8 mouse cellular contexts compared by ENCODE assay signal in genomic region chr16:34690334-34691144, GRCm38 (mm10). TPM values are rescaled to one million over a fixed set of nuclear protein-coding genes. Genes with fewer than 3 reads are reported as not detected.
DNase-seq lines count a peak whose midpoint lies in the region; ATAC-seq and TF ChIP-seq lines count a peak whose summit lies in the region.

TSS of gene Ccdc14 (plus strand) at chr16:34690616.

- H3K4me1 ChIP-seq in heart, embryonic 15.5 days (replicated peaks): peaks cover 6% of the 10 kb centered on the region
- peaks cover 3 to 7% of the 10 kb centered on the region in 2 experiments; a peak in 3 of 4 replicates for H3K4me1 ChIP-seq in liver, embryonic 14.5 days (replicated peaks; ENCODE audit: control insufficient read depth in 2 of 2, insufficient read depth in 2 of 2, low read length in 1 of 2)
- H3K4me1 ChIP-seq in neural tube, embryonic 11.5 days (ENCODE audit: control insufficient read depth, insufficient read depth, low read length): peaks cover 5% of the 10 kb centered on the region
- no peaks in the 10 kb centered on the region for H3K4me1 ChIP-seq in stomach, postnatal 0 days (replicated peaks; ENCODE audit: control insufficient read depth, insufficient read depth)

- peak within 1 kb of the TSS; percentile 76 for H3K4me2 ChIP-seq in heart, embryonic 15.5 days
- H3K4me2 ChIP-seq in liver, embryonic 14.5 days (ENCODE audit: low read depth): peak within 1 kb of the TSS; percentile 90
- peak within 1 kb of the TSS; percentile 63 for H3K4me2 ChIP-seq in neural tube, embryonic 11.5 days (ENCODE audit: low read depth)
- peak within 1 kb of the TSS; percentile 81 for H3K4me2 ChIP-seq in stomach, postnatal 0 days (replicated peaks; ENCODE audit: low read depth)

- peak within 1 kb of the TSS; percentile 72 for H3K4me3 ChIP-seq in heart, embryonic 15.5 days
- peak within 1 kb of the TSS; percentile 71 to 91 for H3K4me3 ChIP-seq in liver, embryonic 14.5 days (ENCODE audit: insufficient read depth in 1 of 2, low read depth in 2 of 2, low read length in 2 of 2)
- H3K4me3 ChIP-seq in neural tube, embryonic 11.5 days (ENCODE audit: low read depth, low read length): peak within 1 kb of the TSS; percentile 52
- H3K4me3 ChIP-seq in stomach, postnatal 0 days (ENCODE audit: low read depth, low read length): peak within 1 kb of the TSS; percentile 64

- H3K27ac ChIP-seq in heart, embryonic 15.5 days: peak within 1 kb of the TSS; percentile 87
- H3K27ac ChIP-seq in liver, embryonic 14.5 days: peak within 1 kb of the TSS; percentile 67
- peak within 1 kb of the TSS; percentile 40; the same call in 1 of the 2 replicates for H3K27ac ChIP-seq in neural tube, embryonic 11.5 days (ENCODE audit: low read depth, low read length)
- H3K27ac ChIP-seq in stomach, postnatal 0 days (replicated peaks): peak within 1 kb of the TSS; percentile 86

- H3K36me3 ChIP-seq in heart, embryonic 15.5 days: no peaks in the 10 kb centered on the region
- H3K36me3 ChIP-seq in liver, embryonic 14.5 days (replicated peaks; ENCODE audit: control insufficient read depth, insufficient read depth, low read depth): no peaks in the 10 kb centered on the region
- H3K36me3 ChIP-seq in neural tube, embryonic 11.5 days (ENCODE audit: control insufficient read depth, insufficient read depth, low read length): no peaks in the 10 kb centered on the region
- no peaks in the 10 kb centered on the region for H3K36me3 ChIP-seq in stomach, postnatal 0 days (ENCODE audit: control insufficient read depth, insufficient read depth, low read length)

- peak within 1 kb of the TSS; percentile 68 for H3K9ac ChIP-seq in heart, embryonic 15.5 days
- peak within 1 kb of the TSS; percentile 77 for H3K9ac ChIP-seq in liver, embryonic 14.5 days (replicated peaks)
- H3K9ac ChIP-seq in neural tube, embryonic 11.5 days (ENCODE audit: low read length): peak within 1 kb of the TSS; percentile 68
- peak within 1 kb of the TSS; percentile 67 for H3K9ac ChIP-seq in stomach, postnatal 0 days (ENCODE audit: low read length)

- no peak for TF ChIP-seq EP300 in liver, embryonic 14.5 days (IDR thresholded peaks at IDR 0.05; ENCODE audit: low read depth)
- no peak for TF ChIP-seq EP300 in stomach, postnatal 0 days (optimal IDR thresholded peaks at IDR 0.05)

- no peaks in the 10 kb centered on the region for H3K27me3 ChIP-seq in heart, embryonic 15.5 days
- H3K27me3 ChIP-seq in liver, embryonic 14.5 days (ENCODE audit: control insufficient read depth, insufficient read depth, low read length): no peaks in the 10 kb centered on the region
- no peaks in the 10 kb centered on the region for H3K27me3 ChIP-seq in neural tube, embryonic 11.5 days (ENCODE audit: control insufficient read depth, insufficient read depth, low read length)
- no peaks in the 10 kb centered on the region for H3K27me3 ChIP-seq in stomach, postnatal 0 days (ENCODE audit: control insufficient read depth, insufficient read depth, low read length)

- ATAC-seq in CD4-positive, CD25-positive, alpha-beta regulatory T cell, adult 4 months: peak; percentile 93
- peak; percentile 92 for ATAC-seq in heart, embryonic 15.5 days (replicated peaks; ENCODE audit: insufficient number of reproducible peaks, insufficient read depth, low FRiP score, low read depth)
- peak; percentile 95 for ATAC-seq in liver, embryonic 14.5 days (ENCODE audit: insufficient read depth)
- peak; percentile 88 for ATAC-seq in neural tube, embryonic 11.5 days (ENCODE audit: insufficient read depth, low FRiP score, low TSS enrichment)
- peak; percentile 98 for ATAC-seq in stomach, postnatal 0 days (ENCODE audit: low FRiP score, low TSS enrichment)

- WGBS in heart, embryonic 15.5 days: under 1% methylated on average over 53 of the region's 53 CpGs
- WGBS in liver, embryonic 14.5 days (ENCODE audit: insufficient replicate concordance): under 1% methylated on average over 51 of the region's 53 CpGs
- WGBS in neural tube, embryonic 11.5 days: 2% methylated on average over 52 of the region's 53 CpGs
- 1% methylated on average over 53 of the region's 53 CpGs for WGBS in stomach, postnatal 0 days

- TF ChIP-seq CTCF in liver, embryonic 14.5 days (IDR thresholded peaks at IDR 0.05; ENCODE audit: low read depth): no peak
- no peak for TF ChIP-seq CTCF in stomach, postnatal 0 days (IDR thresholded peaks at IDR 0.05; ENCODE audit: low read depth)

- peak; percentile 76 for DNase-seq in c-Kit-negative CD71-positive TER-119-positive erythroid progenitor cells, embryonic 14.5 days (ENCODE audit: low read depth, low spot score)
- DNase-seq in fibroblast of lung, adult 2 months (ENCODE audit: low read depth): peak; percentile 62
- DNase-seq in kidney, postnatal 25 days: peak; percentile 91 to 96
- DNase-seq in liver, embryonic 14.5 days (ENCODE audit: low read depth in 3 of 3, low spot score in 3 of 3): peak; percentile 81 to 87 (median 84)
- peak; percentile 91 for DNase-seq in neural tube, embryonic 11.5 days (ENCODE audit: low spot score)
- DNase-seq in stomach, postnatal 0 days (ENCODE audit: low spot score): peak; percentile 97

- no peaks in the 10 kb centered on the region for H3K9me3 ChIP-seq in heart, embryonic 15.5 days (replicated peaks)
- H3K9me3 ChIP-seq in liver, embryonic 14.5 days (ENCODE audit: control insufficient read depth, low read length): no peaks in the 10 kb centered on the region
- no peaks in the 10 kb centered on the region for H3K9me3 ChIP-seq in neural tube, embryonic 11.5 days (ENCODE audit: control insufficient read depth, low read length)
- no peaks in the 10 kb centered on the region for H3K9me3 ChIP-seq in stomach, postnatal 0 days (ENCODE audit: control insufficient read depth, low read length)

RNA-seq across cellular contexts. Expression of gene Ccdc14, which starts in this region (rescaled TPM):
- 1 to 10 TPM; 4.2 to 4.6 TPM for polyA plus RNA-seq in CD4-positive, CD25-positive, alpha-beta regulatory T cell, adult 4 months (2017; shearing (Covaris generic))
- 4.0 and 4.5 TPM in 2 replicates for polyA plus RNA-seq in heart, embryonic 15.5 days (2015; fragmentation: Nextera tagmentation; extraction: Ambion mirVana)
- polyA plus RNA-seq in liver, embryonic 14.5 days (2012; rRNA removed): 2.1 and 3.2 TPM in 2 replicates
- 2.6 and 3.3 TPM in 2 replicates for polyA plus RNA-seq in liver, embryonic 14.5 days (2014; fragmentation: Nextera tagmentation; extraction: Ambion mirVana)
- polyA plus RNA-seq in neural tube, embryonic 11.5 days (2014; fragmentation: Nextera tagmentation; extraction: Ambion mirVana): 10.3 and 11.8 TPM in 2 replicates
- polyA plus RNA-seq in stomach, postnatal 0 days (2015; fragmentation: Nextera tagmentation; extraction: Ambion mirVana): 1.8 TPM in 2 replicates

Comparison
In these comparisons a context has a peak if more than half of its experiments do, and no peak if none do; other contexts are left out.
1. Peak in every context shown above with its lines: DNase-seq, ATAC-seq, H3K4me3 ChIP-seq and H3K27ac ChIP-seq.